Comparison of ENCODE assay signal across 15 mouse cellular contexts in the genomic region with DNA sequence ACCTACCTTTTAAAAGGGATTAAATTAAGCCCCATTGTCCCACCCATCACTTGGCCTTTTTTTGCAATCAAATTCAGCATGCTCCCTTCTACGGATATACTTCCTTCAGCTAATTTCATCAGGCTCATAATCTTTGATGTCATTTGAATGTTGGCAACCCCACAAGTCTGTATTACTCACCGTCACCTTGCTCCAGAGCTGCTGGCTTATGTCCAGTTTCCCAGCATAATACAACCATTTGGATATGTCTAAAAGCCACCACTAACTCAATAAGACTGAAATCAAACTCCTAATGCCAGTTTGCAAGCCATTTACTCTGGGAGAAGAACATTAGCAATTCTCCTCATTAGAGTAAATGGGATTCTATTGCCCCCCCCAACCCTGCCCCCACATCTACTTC.
A peak's percentile ranks its signal among the peaks of the same experiment; 100 is the strongest.
DNase-seq lines count a peak whose midpoint lies in the region; ATAC-seq and TF ChIP-seq lines count a peak whose summit lies in the region.
"Had no signal": no experiment of that assay in that cellular context is flagged by ENCODE, and none has a peak within 500 bp of the region (broad histone marks: within the 10 kb centered on the region; RNA-seq: fewer than 3 reads in every experiment).

No protein-coding gene starts in this region.

- peak overlapping the region; percentile 39 for H3K27ac ChIP-seq in heart, embryonic 13.5 days (replicated peaks)
- H3K27ac ChIP-seq in midbrain, embryonic 11.5 days (ENCODE audit: low read depth, low read length), result no peak overlapping the region
- H3K27ac ChIP-seq in midbrain, embryonic 14.5 days (replicated peaks; ENCODE audit: low read depth, low read length), result no peak overlapping the region
- H3K27ac ChIP-seq in kidney, adult 2 months (ENCODE audit: insufficient read depth, low read depth, low read length), result no peak overlapping the region
- H3K27ac ChIP-seq: intestine, embryonic 15.5 days; midbrain, embryonic 12.5 days; stomach, postnatal 0 days had no signal

- H3K4me3 ChIP-seq in heart, embryonic 13.5 days, result no peak overlapping the region
- H3K4me3 ChIP-seq in midbrain, embryonic 11.5 days (ENCODE audit: low read depth, low read length), result no peak overlapping the region
- no peak overlapping the region for H3K4me3 ChIP-seq in midbrain, embryonic 14.5 days (replicated peaks; ENCODE audit: low read depth, low read length)
- H3K4me3 ChIP-seq in kidney, adult 2 months (ENCODE audit: insufficient read depth, low read depth, low read length), result no peak overlapping the region
- H3K4me3 ChIP-seq: intestine, embryonic 15.5 days; midbrain, embryonic 12.5 days had no signal

- ATAC-seq in heart, embryonic 13.5 days (ENCODE audit: extremely low read depth, insufficient number of reproducible peaks, low FRiP score, low TSS enrichment), result no peak
- ATAC-seq in midbrain, embryonic 11.5 days (ENCODE audit: low FRiP score), result no peak
- no peak for ATAC-seq in midbrain, embryonic 14.5 days (ENCODE audit: low FRiP score, low TSS enrichment)
- ATAC-seq: intestine, embryonic 15.5 days had no signal

- H3K27me3 ChIP-seq in heart, embryonic 13.5 days (replicated peaks), result no peaks in the 10 kb centered on the region
- no peaks in the 10 kb centered on the region for H3K27me3 ChIP-seq in midbrain, embryonic 11.5 days (ENCODE audit: control insufficient read depth, insufficient read depth, low read length)
- no peaks in the 10 kb centered on the region for H3K27me3 ChIP-seq in midbrain, embryonic 14.5 days (ENCODE audit: control insufficient read depth, insufficient read depth, low read length)
- no peaks in the 10 kb centered on the region for H3K27me3 ChIP-seq in kidney, adult 2 months (replicated peaks; ENCODE audit: control insufficient read depth, insufficient read depth, low read length)
- H3K27me3 ChIP-seq: intestine, embryonic 15.5 days; midbrain, embryonic 12.5 days had no signal

- 29% methylated on average over 2 of the region's 2 CpGs for WGBS in heart, embryonic 13.5 days
- 82% methylated on average over 2 of the region's 2 CpGs for WGBS in midbrain, embryonic 11.5 days
- 69% methylated on average over 2 of the region's 2 CpGs for WGBS in midbrain, embryonic 14.5 days
- WGBS in kidney, adult 2 months, result 39% methylated on average over 2 of the region's 2 CpGs

- no peak overlapping the region for H3K9ac ChIP-seq in heart, embryonic 13.5 days
- no peak overlapping the region for H3K9ac ChIP-seq in midbrain, embryonic 11.5 days (ENCODE audit: low read length)
- H3K9ac ChIP-seq in midbrain, embryonic 14.5 days (replicated peaks; ENCODE audit: low read length), result no peak overlapping the region
- H3K9ac ChIP-seq: intestine, embryonic 15.5 days; midbrain, embryonic 12.5 days had no signal

- TF ChIP-seq POLR2A in kidney, adult 2 months (IDR thresholded peaks at IDR 0.05; ENCODE audit: low read depth, low read length), result no peak

- H3K36me3 ChIP-seq in heart, embryonic 13.5 days, result peaks cover 7% of the 10 kb centered on the region; the same call in 1 of the 2 replicates
- no peaks in the 10 kb centered on the region for H3K36me3 ChIP-seq in midbrain, embryonic 11.5 days (ENCODE audit: control insufficient read depth, insufficient read depth, low read length)
- H3K36me3 ChIP-seq in midbrain, embryonic 14.5 days (ENCODE audit: control insufficient read depth, insufficient read depth, low read length), result no peaks in the 10 kb centered on the region
- no peaks in the 10 kb centered on the region for H3K36me3 ChIP-seq in kidney, adult 2 months (ENCODE audit: control insufficient read depth, insufficient read depth, low read length)
- H3K36me3 ChIP-seq: intestine, embryonic 15.5 days; midbrain, embryonic 12.5 days had no signal

- H3K4me2 ChIP-seq in heart, embryonic 13.5 days, result no peak overlapping the region; the same call in 1 of the 2 replicates
- no peak overlapping the region for H3K4me2 ChIP-seq in midbrain, embryonic 11.5 days
- H3K4me2 ChIP-seq in midbrain, embryonic 14.5 days (ENCODE audit: low read length), result no peak overlapping the region
- H3K4me2 ChIP-seq: intestine, embryonic 15.5 days; liver, embryonic 11.5 days; midbrain, embryonic 12.5 days had no signal

- intact Hi-C loops in heart, postnatal 25 days (cut with DNase I), result no loop called here

- H3K9me3 ChIP-seq in heart, embryonic 13.5 days, result peaks cover 10% of the 10 kb centered on the region; the same call in 1 of the 2 replicates
- H3K9me3 ChIP-seq in midbrain, embryonic 11.5 days (ENCODE audit: control insufficient read depth, low read length), result peaks cover 2% of the 10 kb centered on the region; the same call in 1 of the 2 replicates
- H3K9me3 ChIP-seq in midbrain, embryonic 14.5 days (ENCODE audit: control insufficient read depth, low read length), result 0 out of 2 replicates have a peak, but pooled peaks cover 5% of the 10 kb centered on the region
- H3K9me3 ChIP-seq: intestine, embryonic 15.5 days had no signal

- no peak for DNase-seq in heart, postnatal 25 days (ENCODE audit: low spot score)
- DNase-seq in midbrain, embryonic 11.5 days (ENCODE audit: low spot score, missing footprints), result peak; percentile 53
- no peak for DNase-seq in midbrain, embryonic 14.5 days
- DNase-seq in brain, adult 2 months (ENCODE audit: low read depth, low spot score), result peak; percentile 79
- peak; percentile 23 for DNase-seq in fat pad, adult 2 months (ENCODE audit: extremely low read depth, low read depth, low spot score)
- no peak for DNase-seq in spleen, postnatal 4 days (ENCODE audit: low spot score in 2 of 2)
- no peak for DNase-seq in kidney, adult 2 months
- DNase-seq: kidney, postnatal 36 days; lung, postnatal 10 days; thymus, postnatal 4 days had no signal

- H3K4me1 ChIP-seq in heart, embryonic 13.5 days, result peaks cover 13% of the 10 kb centered on the region
- no peaks in the 10 kb centered on the region for H3K4me1 ChIP-seq in midbrain, embryonic 11.5 days (ENCODE audit: control insufficient read depth, insufficient read depth, low read length)
- H3K4me1 ChIP-seq in midbrain, embryonic 14.5 days (ENCODE audit: control insufficient read depth, insufficient read depth, low read length), result no peaks in the 10 kb centered on the region
- H3K4me1 ChIP-seq in kidney, adult 2 months (ENCODE audit: control insufficient read depth, insufficient read depth, low read length), result no peaks in the 10 kb centered on the region
- H3K4me1 ChIP-seq: intestine, embryonic 15.5 days; midbrain, embryonic 12.5 days had no signal

- TF ChIP-seq CTCF in kidney, adult 2 months (conservative IDR thresholded peaks at IDR 0.05; ENCODE audit: insufficient read depth, insufficient read length, low read depth, low read length), result no peak

Comparison
In these comparisons a context has a peak if more than half of its experiments do, and no peak if none do; other contexts are left out.
1. DNase-seq: peak in midbrain, embryonic 11.5 days (single experiment), brain, adult 2 months (single experiment) and fat pad, adult 2 months (single experiment); none in heart, postnatal 25 days (single experiment), midbrain, embryonic 14.5 days (single experiment), spleen, postnatal 4 days (0 of 2) and kidney, adult 2 months (single experiment).